Mouse (Mus musculus): Measurements from ENCODE around the gene Zswim5. TPM values are rescaled to one million over a fixed set of nuclear protein-coding genes. Genes with fewer than 3 reads are reported as not detected.
A peak's percentile ranks its signal among the peaks of the same experiment; 100 is the strongest.

Zswim5 gene
- polyA plus RNA-seq, 1 experiment = 2.1 TPM

- H3K4me3 ChIP-seq (ENCODE audit: low read depth, low read length) = no peak overlapping the region
- TF ChIP-seq CTCF (IDR thresholded peaks at IDR 0.05; ENCODE audit: low read depth, low read length) = no peak
- no peak for TF ChIP-seq POLR2A (IDR thresholded peaks at IDR 0.05; ENCODE audit: insufficient read depth, low read length)
- TF ChIP-seq EP300 (IDR thresholded peaks at IDR 0.05; ENCODE audit: insufficient read depth, low read depth, low read length) = no peak
- no peak overlapping the region for H3K27ac ChIP-seq (ENCODE audit: insufficient read depth, low read length)
- H3K9me3 ChIP-seq (replicated peaks; ENCODE audit: control insufficient read depth, insufficient read depth, low read length, poor library complexity, severe bottlenecking) = no peaks in the 10 kb centered on the region
- no peaks in the 10 kb centered on the region for H3K27me3 ChIP-seq (ENCODE audit: control insufficient read depth, insufficient read depth, low read length, poor library complexity, severe bottlenecking)
- no peaks in the 10 kb centered on the region for H3K36me3 ChIP-seq (ENCODE audit: control insufficient read depth, insufficient read depth, low read length, poor library complexity, severe bottlenecking)
- H3K9ac ChIP-seq (ENCODE audit: low read depth, poor library complexity, severe bottlenecking) = no peak overlapping the region
- no peaks in the 10 kb centered on the region for H3K4me1 ChIP-seq (ENCODE audit: control insufficient read depth, insufficient read depth, low read length)
Observed at GRCm38 (mm10) chr4:116862023-116862422, 15.2 kb upstream of the Zswim5 start.

- no peak overlapping the region for H3K4me3 ChIP-seq (ENCODE audit: low read depth, low read length)
- no peaks in the 10 kb centered on the region for H3K9me3 ChIP-seq (replicated peaks; ENCODE audit: control insufficient read depth, insufficient read depth, low read length, poor library complexity, severe bottlenecking)
- H3K27ac ChIP-seq (ENCODE audit: insufficient read depth, low read length) = no peak overlapping the region
- no peaks in the 10 kb centered on the region for H3K4me1 ChIP-seq (ENCODE audit: control insufficient read depth, insufficient read depth, low read length)
- TF ChIP-seq POLR2A (IDR thresholded peaks at IDR 0.05; ENCODE audit: insufficient read depth, low read length) (no peak), EP300 (IDR thresholded peaks at IDR 0.05; ENCODE audit: insufficient read depth, low read depth, low read length) (no peak), CTCF (IDR thresholded peaks at IDR 0.05; ENCODE audit: low read depth, low read length) (no peak)
- no peaks in the 10 kb centered on the region for H3K27me3 ChIP-seq (ENCODE audit: control insufficient read depth, insufficient read depth, low read length, poor library complexity, severe bottlenecking)
- H3K36me3 ChIP-seq (ENCODE audit: control insufficient read depth, insufficient read depth, low read length, poor library complexity, severe bottlenecking) = no peaks in the 10 kb centered on the region
- no peak overlapping the region for H3K9ac ChIP-seq (ENCODE audit: low read depth, poor library complexity, severe bottlenecking)
Observed at GRCm38 (mm10) chr4:116869898-116870297, 7.3 kb upstream of the Zswim5 start.

GRCm38 (mm10) chr4:116874595-116874994 is 2.6 kb upstream of the Zswim5 start:
- Histone ChIP-seq H3K4me3 (ENCODE audit: low read depth, low read length) (no peak overlapping the region), H3K36me3 (ENCODE audit: control insufficient read depth, insufficient read depth, low read length, poor library complexity, severe bottlenecking) (no peaks in the 10 kb centered on the region), H3K27me3 (ENCODE audit: control insufficient read depth, insufficient read depth, low read length, poor library complexity, severe bottlenecking) (no peaks in the 10 kb centered on the region), H3K9ac (ENCODE audit: low read depth, poor library complexity, severe bottlenecking) (no peak overlapping the region), H3K9me3 (replicated peaks; ENCODE audit: control insufficient read depth, insufficient read depth, low read length, poor library complexity, severe bottlenecking) (no peaks in the 10 kb centered on the region), H3K4me1 (ENCODE audit: control insufficient read depth, insufficient read depth, low read length) (no peaks in the 10 kb centered on the region), H3K27ac (ENCODE audit: insufficient read depth, low read length) (no peak overlapping the region)
- no peak for TF ChIP-seq POLR2A (IDR thresholded peaks at IDR 0.05; ENCODE audit: insufficient read depth, low read length)
- no peak for TF ChIP-seq EP300 (IDR thresholded peaks at IDR 0.05; ENCODE audit: insufficient read depth, low read depth, low read length)
- no peak for TF ChIP-seq CTCF (IDR thresholded peaks at IDR 0.05; ENCODE audit: low read depth, low read length)

GRCm38 (mm10) chr4:116876630-116876994 is 564 bp upstream of the Zswim5 start:
- H3K27me3 ChIP-seq (ENCODE audit: control insufficient read depth, insufficient read depth, low read length, poor library complexity, severe bottlenecking) = no peaks in the 10 kb centered on the region
- H3K9me3 ChIP-seq (replicated peaks; ENCODE audit: control insufficient read depth, insufficient read depth, low read length, poor library complexity, severe bottlenecking) = no peaks in the 10 kb centered on the region
- no peaks in the 10 kb centered on the region for H3K36me3 ChIP-seq (ENCODE audit: control insufficient read depth, insufficient read depth, low read length, poor library complexity, severe bottlenecking)
- no peaks in the 10 kb centered on the region for H3K4me1 ChIP-seq (ENCODE audit: control insufficient read depth, insufficient read depth, low read length)
- TF ChIP-seq CTCF (IDR thresholded peaks at IDR 0.05; ENCODE audit: low read depth, low read length) = no peak
- TF ChIP-seq POLR2A (IDR thresholded peaks at IDR 0.05; ENCODE audit: insufficient read depth, low read length) = no peak
- TF ChIP-seq EP300 (IDR thresholded peaks at IDR 0.05; ENCODE audit: insufficient read depth, low read depth, low read length) = no peak
- H3K4me3 ChIP-seq (ENCODE audit: low read depth, low read length) = peak overlapping the region; percentile 87
- H3K9ac ChIP-seq (ENCODE audit: low read depth, poor library complexity, severe bottlenecking) = peak overlapping the region; percentile 84
- no peak overlapping the region for H3K27ac ChIP-seq (ENCODE audit: insufficient read depth, low read length)

- Histone ChIP-seq H3K4me3 (ENCODE audit: low read depth, low read length) (peak overlapping the region; percentile 87), H3K9ac (ENCODE audit: low read depth, poor library complexity, severe bottlenecking) (peak overlapping the region; percentile 84), H3K27ac (ENCODE audit: insufficient read depth, low read length) (no peak overlapping the region), H3K9me3 (replicated peaks; ENCODE audit: control insufficient read depth, insufficient read depth, low read length, poor library complexity, severe bottlenecking) (no peaks in the 10 kb centered on the region), H3K4me1 (ENCODE audit: control insufficient read depth, insufficient read depth, low read length) (no peaks in the 10 kb centered on the region), H3K36me3 (ENCODE audit: control insufficient read depth, insufficient read depth, low read length, poor library complexity, severe bottlenecking) (no peaks in the 10 kb centered on the region), H3K27me3 (ENCODE audit: control insufficient read depth, insufficient read depth, low read length, poor library complexity, severe bottlenecking) (no peaks in the 10 kb centered on the region)
- TF ChIP-seq POLR2A (IDR thresholded peaks at IDR 0.05; ENCODE audit: insufficient read depth, low read length) (no peak), EP300 (IDR thresholded peaks at IDR 0.05; ENCODE audit: insufficient read depth, low read depth, low read length) (no peak), CTCF (IDR thresholded peaks at IDR 0.05; ENCODE audit: low read depth, low read length) (no peak)
Observed at GRCm38 (mm10) chr4:116877729-116878321, 649 bp downstream of the Zswim5 start.

- Histone ChIP-seq H3K27me3 (ENCODE audit: control insufficient read depth, insufficient read depth, low read length, poor library complexity, severe bottlenecking) (no peaks in the 10 kb centered on the region), H3K9ac (ENCODE audit: low read depth, poor library complexity, severe bottlenecking) (peak overlapping the region; percentile 84; the same call in 1 of the 2 replicates), H3K9me3 (replicated peaks; ENCODE audit: control insufficient read depth, insufficient read depth, low read length, poor library complexity, severe bottlenecking) (no peaks in the 10 kb centered on the region), H3K27ac (ENCODE audit: insufficient read depth, low read length) (no peak overlapping the region), H3K4me1 (ENCODE audit: control insufficient read depth, insufficient read depth, low read length) (no peaks in the 10 kb centered on the region), H3K36me3 (ENCODE audit: control insufficient read depth, insufficient read depth, low read length, poor library complexity, severe bottlenecking) (no peaks in the 10 kb centered on the region), H3K4me3 (ENCODE audit: low read depth, low read length) (no peak overlapping the region)
- TF ChIP-seq CTCF (IDR thresholded peaks at IDR 0.05; ENCODE audit: low read depth, low read length) (no peak), EP300 (IDR thresholded peaks at IDR 0.05; ENCODE audit: insufficient read depth, low read depth, low read length) (no peak), POLR2A (IDR thresholded peaks at IDR 0.05; ENCODE audit: insufficient read depth, low read length) (no peak)
Observed at GRCm38 (mm10) chr4:116878491-116878890, 1.3 kb downstream of the Zswim5 start.

Data from ES-Bruce4 (cell line).